Mouse (Mus musculus): ENCODE data around the gene Gm9125.
"Not testable (repeated sequence)": the region's sequence is repeated elsewhere in the genome, so short reads cannot be mapped to it uniquely, and the experiment has no call there.

Gm9125 gene

GRCm38 (mm10) chr3:94054785-94055184 lies at the start of gene Gm9125:
Gene Gm9125 (minus strand): TSS chr3:94054885.
- not testable (repeated sequence) for DNase-seq (ENCODE audit: low read depth)

- not testable (repeated sequence) for DNase-seq (ENCODE audit: low read depth)
Observed at GRCm38 (mm10) chr3:94072544-94072943, 17.9 kb upstream of the Gm9125 start, which contains the start of gene Gm10697. Gene Gm10697 (minus strand): TSS chr3:94072644.

DNA sequence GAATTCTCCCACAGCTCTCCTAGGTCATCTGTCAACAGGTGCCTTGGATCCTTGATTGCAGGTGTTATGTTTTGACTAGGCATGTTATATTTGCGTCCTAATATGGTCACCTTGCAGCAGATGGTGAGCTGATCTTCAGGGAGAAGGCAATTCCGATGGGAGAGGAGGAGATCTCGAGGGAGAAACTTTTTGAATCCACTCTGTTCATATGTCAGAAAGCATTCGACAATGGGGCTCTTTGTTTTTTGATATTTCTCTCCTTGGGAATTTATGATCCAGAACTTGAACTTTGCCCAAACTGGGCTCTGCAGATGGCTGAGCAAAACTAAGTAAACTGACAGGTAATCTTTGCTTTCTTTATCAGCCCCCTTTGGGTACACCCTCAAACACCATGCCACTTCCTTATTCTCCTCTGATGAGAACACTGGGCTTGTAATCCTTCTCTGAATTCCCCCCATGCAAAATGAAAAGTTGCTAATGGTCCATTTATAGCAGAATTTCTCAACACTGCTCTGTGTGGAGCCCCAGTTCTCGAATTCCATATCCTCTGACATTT lies 5.0 kb downstream of the Gm9125 start:
- DNase-seq (ENCODE audit: low read depth): not testable (repeated sequence)

DNA sequence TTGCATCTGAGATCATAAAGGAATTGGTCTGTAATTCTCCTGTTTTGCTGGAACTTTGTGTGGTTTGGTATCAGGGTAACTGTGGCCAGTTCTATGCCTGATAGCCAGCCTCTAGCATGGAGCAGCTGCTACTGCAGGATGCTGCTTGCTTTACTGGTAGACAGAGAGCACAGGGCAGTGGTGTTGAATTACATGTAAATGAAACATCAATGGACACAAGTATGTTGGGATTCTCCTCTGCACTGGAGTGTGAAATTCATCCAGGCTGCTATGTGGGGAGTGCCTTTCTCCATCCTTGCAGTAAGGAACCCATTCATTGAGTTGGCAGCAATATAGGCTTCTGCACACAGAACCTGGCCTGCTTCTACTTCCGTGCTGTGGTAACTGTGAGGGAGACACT lies 16.4 kb downstream of the Gm9125 start:
- DNase-seq (ENCODE audit: low read depth): not testable (repeated sequence)

GRCm38 (mm10) chr3:94034400-94034799 lies 20.3 kb downstream of the Gm9125 start:
- not testable (repeated sequence) for DNase-seq (ENCODE audit: low read depth)

Measured in c-Kit-positive CD71-negative TER-119-negative erythroid progenitor cells, embryonic 14.5 days (primary cell).